Mouse (Mus musculus) frontal cortex, adult 2 months (tissue): ENCODE measurements around the gene Gstk1. TPM values are rescaled to one million over a fixed set of nuclear protein-coding genes. Genes with fewer than 3 reads are reported as not detected.
A peak's percentile ranks its signal among the peaks of the same experiment; 100 is the strongest.

ENCODE experiments used
- DNase-seq, 2 experiments: peaks; one replicate each; pipeline ENCODE4 v3.0.0; 2022; ENCODE audit warnings: low spot score in 1 of 2; ENCODE audit errors: extremely low spot score in 1 of 2
- polyA plus RNA-seq: library from polyadenylated mRNA; depleted of rRNA; stranded (reverse); fragments of >200 nt; gene quantifications from 2 replicates; pipeline ENCODE4 v1.2.3, GENCODE M21; 2012; rRNA removed

Gstk1 gene
- 25.6 and 25.7 TPM in 2 replicates for polyA plus RNA-seq

- peak; percentile 41 to 62 for DNase-seq
Measured at GRCm38 (mm10) chr6:42245711-42246353, at the start of gene Gstk1. Gene Gstk1, plus strand, starts transcription at chr6:42245935.

- DNase-seq = peak; percentile 48 to 82
Measured at GRCm38 (mm10) chr6:42197710-42198109, 48.0 kb upstream of the Gstk1 start.

GRCm38 (mm10) chr6:42199498-42199897 lies 46.2 kb upstream of the Gstk1 start:
- peak in 1 of 2 experiments; percentile 23 for DNase-seq

- DNase-seq = no peak
Measured at GRCm38 (mm10) chr6:42215028-42215427, 30.7 kb upstream of the Gstk1 start, which contains the start of gene Tas2r144. Gene Tas2r144, plus strand, starts transcription at chr6:42215328.

GRCm38 (mm10) chr6:42222286-42222685 lies 23.4 kb upstream of the Gstk1 start:
- no peak for DNase-seq

- DNase-seq = no peak
Measured at GRCm38 (mm10) chr6:42225046-42225445, 20.7 kb upstream of the Gstk1 start.

GRCm38 (mm10) chr6:42227240-42228101 lies 18.3 kb upstream of the Gstk1 start:
- peak in 1 of 2 experiments; percentile 83 for DNase-seq

- no peak for DNase-seq
Measured at GRCm38 (mm10) chr6:42229610-42230009, 16.1 kb upstream of the Gstk1 start.

- peak; percentile 56 to 60 for DNase-seq
Measured at GRCm38 (mm10) chr6:42231191-42231590, 14.5 kb upstream of the Gstk1 start.

- peak; percentile 57 to 69 for DNase-seq
Measured at GRCm38 (mm10) chr6:42237276-42237805, 8.4 kb upstream of the Gstk1 start.

GRCm38 (mm10) chr6:42241311-42242045 lies 4.3 kb upstream of the Gstk1 start:
- DNase-seq = peak in 1 of 2 experiments; percentile 63

- DNase-seq = no peak
Measured at GRCm38 (mm10) chr6:42247173-42247572, 1.4 kb downstream of the Gstk1 start.

- no peak for DNase-seq
Measured at GRCm38 (mm10) chr6:42247981-42248380, 2.2 kb downstream of the Gstk1 start.

GRCm38 (mm10) chr6:42251791-42252190 lies 6.1 kb downstream of the Gstk1 start:
- no peak for DNase-seq

GRCm38 (mm10) chr6:42253103-42253502 lies 7.4 kb downstream of the Gstk1 start:
- DNase-seq = no peak

- DNase-seq = peak in 1 of 2 experiments; percentile 68
Measured at GRCm38 (mm10) chr6:42257303-42257863, 11.6 kb downstream of the Gstk1 start.

- DNase-seq = no peak
Measured at GRCm38 (mm10) chr6:42260430-42260829, 14.7 kb downstream of the Gstk1 start.

- DNase-seq = no peak
Measured at GRCm38 (mm10) chr6:42261524-42262170, 15.9 kb downstream of the Gstk1 start, which contains the start of gene Tmem139. Gene Tmem139, plus strand, starts transcription at chr6:42261970.

- peak; percentile 98 to 99 for DNase-seq
Measured at GRCm38 (mm10) chr6:42264626-42265312, 19.0 kb downstream of the Gstk1 start, which contains the start of gene Casp2. Gene Casp2, plus strand, starts transcription at chr6:42264985.
